ENCODE assay signal across 10 mouse cellular contexts in genomic region chr12:41680141-41680540, GRCm38 (mm10).
DNase-seq lines count a peak whose midpoint lies in the region; ATAC-seq and TF ChIP-seq lines count a peak whose summit lies in the region.
"Had no signal": no experiment of that assay in that cellular context is flagged by ENCODE, and none has a peak within 500 bp of the region (broad histone marks: within the 10 kb centered on the region; RNA-seq: fewer than 3 reads in every experiment).

No protein-coding gene starts in this region.

- no peak for DNase-seq in kidney, adult 2 months
- peak; percentile 42 for DNase-seq in 3T3-L1 (ENCODE audit: low read depth, low spot score)
- DNase-seq in A20 (ENCODE audit: low read depth, low spot score) = peak; percentile 9
- peak; percentile 40 for DNase-seq in embryo, embryonic 10.5 days (ENCODE audit: low spot score)
- no peak for DNase-seq in limb, embryonic 10.5 days (ENCODE audit: low spot score)
- no peak for DNase-seq in spleen, postnatal 10 days (ENCODE audit: low spot score in 2 of 2)
- DNase-seq in spleen, adult 18-20 months = no peak
- DNase-seq: thymus, postnatal 4 days had no signal

- no peak overlapping the region for H3K9ac ChIP-seq in kidney, embryonic 14.5 days (ENCODE audit: low read depth, low read length)
- H3K9ac ChIP-seq: midbrain, embryonic 13.5 days had no signal

- no peak overlapping the region for H3K4me2 ChIP-seq in kidney, embryonic 14.5 days (replicated peaks; ENCODE audit: low read depth, low read length)
- H3K4me2 ChIP-seq: midbrain, embryonic 13.5 days had no signal

- H3K4me1 ChIP-seq in kidney, adult 2 months (ENCODE audit: control insufficient read depth, insufficient read depth, low read length) = no peaks in the 10 kb centered on the region
- no peaks in the 10 kb centered on the region for H3K4me1 ChIP-seq in kidney, embryonic 14.5 days (ENCODE audit: control insufficient read depth, insufficient read depth, low read length)
- no peaks in the 10 kb centered on the region for H3K4me1 ChIP-seq in limb, embryonic 10.5 days
- H3K4me1 ChIP-seq: midbrain, embryonic 13.5 days had no signal

- H3K4me3 ChIP-seq in kidney, adult 2 months (ENCODE audit: insufficient read depth, low read depth, low read length) = no peak overlapping the region
- H3K4me3 ChIP-seq in kidney, embryonic 14.5 days (ENCODE audit: low read length) = no peak overlapping the region
- H3K4me3 ChIP-seq in limb, embryonic 10.5 days = no peak overlapping the region
- H3K4me3 ChIP-seq: midbrain, embryonic 13.5 days had no signal

- no peak for TF ChIP-seq POLR2A in kidney, adult 2 months (IDR thresholded peaks at IDR 0.05; ENCODE audit: low read depth, low read length)

- no peak overlapping the region for H3K27ac ChIP-seq in kidney, adult 2 months (ENCODE audit: insufficient read depth, low read depth, low read length)
- H3K27ac ChIP-seq in kidney, embryonic 14.5 days (ENCODE audit: low read depth, low read length) = no peak overlapping the region
- no peak overlapping the region for H3K27ac ChIP-seq in limb, embryonic 10.5 days
- H3K27ac ChIP-seq: midbrain, embryonic 13.5 days had no signal

- ATAC-seq in kidney, embryonic 14.5 days (ENCODE audit: low FRiP score, low TSS enrichment) = no peak
- ATAC-seq: midbrain, embryonic 13.5 days had no signal

- TF ChIP-seq CTCF in kidney, adult 2 months (conservative IDR thresholded peaks at IDR 0.05; ENCODE audit: insufficient read depth, insufficient read length, low read depth, low read length) = peak; percentile 40

- WGBS in kidney, adult 2 months = 97% methylated on average over 1 of the region's 1 CpGs
- 94% methylated on average over 1 of the region's 1 CpGs for WGBS in kidney, embryonic 14.5 days
- 88% methylated on average over 1 of the region's 1 CpGs for WGBS in limb, embryonic 10.5 days

- H3K36me3 ChIP-seq in kidney, adult 2 months (ENCODE audit: control insufficient read depth, insufficient read depth, low read length) = no peaks in the 10 kb centered on the region
- H3K36me3 ChIP-seq in kidney, embryonic 14.5 days (ENCODE audit: control insufficient read depth, insufficient read depth, low read length) = no peaks in the 10 kb centered on the region
- no peaks in the 10 kb centered on the region for H3K36me3 ChIP-seq in limb, embryonic 10.5 days
- H3K36me3 ChIP-seq: midbrain, embryonic 13.5 days had no signal

- H3K27me3 ChIP-seq in kidney, adult 2 months (replicated peaks; ENCODE audit: control insufficient read depth, insufficient read depth, low read length) = no peaks in the 10 kb centered on the region; the same call in 1 of the 2 replicates
- H3K27me3 ChIP-seq in kidney, embryonic 14.5 days (ENCODE audit: control insufficient read depth, insufficient read depth, low read length) = no peaks in the 10 kb centered on the region
- H3K27me3 ChIP-seq in limb, embryonic 10.5 days (ENCODE audit: low read depth, poor library complexity, severe bottlenecking) = no peaks in the 10 kb centered on the region

- no peaks in the 10 kb centered on the region for H3K9me3 ChIP-seq in kidney, embryonic 14.5 days (ENCODE audit: control insufficient read depth, low read length)
- H3K9me3 ChIP-seq in limb, embryonic 10.5 days (replicated peaks) = no peaks in the 10 kb centered on the region
- H3K9me3 ChIP-seq: midbrain, embryonic 13.5 days had no signal

Comparison
In these comparisons a context has a peak if more than half of its experiments do, and no peak if none do; other contexts are left out.
1. DNase-seq: peak in 3T3-L1 (single experiment), A20 (single experiment) and embryo, embryonic 10.5 days (single experiment); none in kidney, adult 2 months (single experiment), limb, embryonic 10.5 days (single experiment), spleen, postnatal 10 days (0 of 2) and spleen, adult 18-20 months (0 of 2).